Mouse (Mus musculus): ENCODE results near the gene Fbxl14. TPM values are rescaled to one million over a fixed set of nuclear protein-coding genes. Genes with fewer than 3 reads are reported as not detected.
A peak's percentile ranks its signal among the peaks of the same experiment; 100 is the strongest.

Gene Fbxl14
- polyA plus RNA-seq, 1 experiment from 2014 or later: 2.9 TPM

- ATAC-seq (ENCODE audit: low FRiP score, low TSS enrichment) (peak; percentile 51; the same call in 1 of the 2 replicates), DNase-seq (ENCODE audit: low spot score) (no peak)
- Histone ChIP-seq H3K4me3 (ENCODE audit: low read depth, low read length) (no peak overlapping the region), H3K9me3 (ENCODE audit: control insufficient read depth, low read length) (no peaks in the 10 kb centered on the region), H3K27me3 (ENCODE audit: control insufficient read depth, insufficient read depth, low read length) (no peaks in the 10 kb centered on the region), H3K9ac (ENCODE audit: low read length) (no peak overlapping the region), H3K36me3 (ENCODE audit: control insufficient read depth, insufficient read depth, low read length) (no peaks in the 10 kb centered on the region; the same call in 1 of the 2 replicates), H3K27ac (replicated peaks) (no peak overlapping the region), H3K4me1 (replicated peaks; ENCODE audit: control insufficient read depth, insufficient read depth) (0 out of 2 replicates have a peak, but pooled peaks cover under 1% of the 10 kb centered on the region), H3K4me2 (replicated peaks; ENCODE audit: low read depth) (no peak overlapping the region)
- 75% methylated on average over 7 of the region's 7 CpGs for WGBS
- no peak for TF ChIP-seq CTCF (IDR thresholded peaks at IDR 0.05; ENCODE audit: low read depth)
- no peak for TF ChIP-seq EP300 (optimal IDR thresholded peaks at IDR 0.05)
Measured at GRCm38 (mm10) chr6:119487085-119487458, 7.6 kb downstream of the Fbxl14 start.

GRCm38 (mm10) chr6:119487619-119488018, 8.2 kb downstream of the Fbxl14 start:
- 89% methylated on average over 9 of the region's 9 CpGs for WGBS
- Histone ChIP-seq H3K4me1 (replicated peaks; ENCODE audit: control insufficient read depth, insufficient read depth) (no peaks in the 10 kb centered on the region), H3K27me3 (ENCODE audit: control insufficient read depth, insufficient read depth, low read length) (no peaks in the 10 kb centered on the region), H3K4me2 (replicated peaks; ENCODE audit: low read depth) (no peak overlapping the region), H3K27ac (replicated peaks) (no peak overlapping the region), H3K9ac (ENCODE audit: low read length) (no peak overlapping the region), H3K4me3 (ENCODE audit: low read depth, low read length) (no peak overlapping the region), H3K9me3 (ENCODE audit: control insufficient read depth, low read length) (no peaks in the 10 kb centered on the region), H3K36me3 (ENCODE audit: control insufficient read depth, insufficient read depth, low read length) (no peaks in the 10 kb centered on the region; the same call in 1 of the 2 replicates)
- no peak for DNase-seq (ENCODE audit: low spot score)
- no peak for TF ChIP-seq CTCF (IDR thresholded peaks at IDR 0.05; ENCODE audit: low read depth)
- TF ChIP-seq EP300 (optimal IDR thresholded peaks at IDR 0.05): no peak
- ATAC-seq (ENCODE audit: low FRiP score, low TSS enrichment): no peak

- peak overlapping the region; percentile 37; the same call in 1 of the 2 replicates for H3K4me2 ChIP-seq (replicated peaks; ENCODE audit: low read depth)
Measured at GRCm38 (mm10) chr6:119489765-119490164, 10.3 kb downstream of the Fbxl14 start.

GRCm38 (mm10) chr6:119490549-119490948, 11.1 kb downstream of the Fbxl14 start:
- Histone ChIP-seq H3K4me2 (replicated peaks; ENCODE audit: low read depth) (peak overlapping the region; percentile 23; the same call in 1 of the 2 replicates), H3K4me1 (replicated peaks; ENCODE audit: control insufficient read depth, insufficient read depth) (no peaks in the 10 kb centered on the region), H3K27me3 (ENCODE audit: control insufficient read depth, insufficient read depth, low read length) (no peaks in the 10 kb centered on the region), H3K4me3 (ENCODE audit: low read depth, low read length) (no peak overlapping the region), H3K9ac (ENCODE audit: low read length) (peak overlapping the region; percentile 31; the same call in 1 of the 2 replicates), H3K9me3 (ENCODE audit: control insufficient read depth, low read length) (no peaks in the 10 kb centered on the region), H3K36me3 (ENCODE audit: control insufficient read depth, insufficient read depth, low read length) (no peaks in the 10 kb centered on the region), H3K27ac (replicated peaks) (no peak overlapping the region)
- DNase-seq (ENCODE audit: low spot score) (no peak), ATAC-seq (ENCODE audit: low FRiP score, low TSS enrichment) (no peak)
- TF ChIP-seq EP300 (optimal IDR thresholded peaks at IDR 0.05) (no peak), CTCF (IDR thresholded peaks at IDR 0.05; ENCODE audit: low read depth) (no peak)
- 47% methylated on average over 11 of the region's 11 CpGs for WGBS

More at GRCm38 (mm10) chr6:119489765-119490164, 10.3 kb downstream of the Fbxl14 start:
- Histone ChIP-seq H3K9me3 (ENCODE audit: control insufficient read depth, low read length) (no peaks in the 10 kb centered on the region), H3K36me3 (ENCODE audit: control insufficient read depth, insufficient read depth, low read length) (no peaks in the 10 kb centered on the region), H3K27me3 (ENCODE audit: control insufficient read depth, insufficient read depth, low read length) (no peaks in the 10 kb centered on the region), H3K27ac (replicated peaks) (no peak overlapping the region), H3K4me1 (replicated peaks; ENCODE audit: control insufficient read depth, insufficient read depth) (no peaks in the 10 kb centered on the region), H3K4me3 (ENCODE audit: low read depth, low read length) (no peak overlapping the region), H3K9ac (ENCODE audit: low read length) (no peak overlapping the region)
- peak; percentile 88 for TF ChIP-seq CTCF (IDR thresholded peaks at IDR 0.05; ENCODE audit: low read depth)
- TF ChIP-seq EP300 (optimal IDR thresholded peaks at IDR 0.05): no peak
- no peak for ATAC-seq (ENCODE audit: low FRiP score, low TSS enrichment)
- peak; percentile 49 for DNase-seq (ENCODE audit: low spot score)
- WGBS: 7% methylated on average over 5 of the region's 5 CpGs

- Histone ChIP-seq H3K9me3 (ENCODE audit: control insufficient read depth, low read length) (no peaks in the 10 kb centered on the region), H3K4me2 (replicated peaks; ENCODE audit: low read depth) (no peak overlapping the region), H3K4me3 (ENCODE audit: low read depth, low read length) (no peak overlapping the region), H3K27me3 (ENCODE audit: control insufficient read depth, insufficient read depth, low read length) (no peaks in the 10 kb centered on the region), H3K9ac (ENCODE audit: low read length) (no peak overlapping the region), H3K36me3 (ENCODE audit: control insufficient read depth, insufficient read depth, low read length) (no peaks in the 10 kb centered on the region), H3K27ac (replicated peaks) (no peak overlapping the region), H3K4me1 (replicated peaks; ENCODE audit: control insufficient read depth, insufficient read depth) (no peaks in the 10 kb centered on the region)
- ATAC-seq (ENCODE audit: low FRiP score, low TSS enrichment) (no peak), DNase-seq (ENCODE audit: low spot score) (no peak)
- TF ChIP-seq CTCF (IDR thresholded peaks at IDR 0.05; ENCODE audit: low read depth): no peak
- TF ChIP-seq EP300 (optimal IDR thresholded peaks at IDR 0.05): no peak
- WGBS: 67% methylated on average over 11 of the region's 11 CpGs
Measured at GRCm38 (mm10) chr6:119491006-119491405, 11.5 kb downstream of the Fbxl14 start.

- H3K27me3 ChIP-seq (ENCODE audit: control insufficient read depth, insufficient read depth, low read length): no peaks in the 10 kb centered on the region
- no peaks in the 10 kb centered on the region for H3K4me1 ChIP-seq (replicated peaks; ENCODE audit: control insufficient read depth, insufficient read depth)
- H3K27ac ChIP-seq (replicated peaks): no peak overlapping the region
- H3K4me2 ChIP-seq (replicated peaks; ENCODE audit: low read depth): no peak overlapping the region
- H3K9ac ChIP-seq (ENCODE audit: low read length): no peak overlapping the region
- 62% methylated on average over 9 of the region's 9 CpGs for WGBS
- no peak for DNase-seq (ENCODE audit: low spot score)
- no peak for ATAC-seq (ENCODE audit: low FRiP score, low TSS enrichment)
- no peaks in the 10 kb centered on the region for H3K36me3 ChIP-seq (ENCODE audit: control insufficient read depth, insufficient read depth, low read length)
- H3K4me3 ChIP-seq (ENCODE audit: low read depth, low read length): no peak overlapping the region
- H3K9me3 ChIP-seq (ENCODE audit: control insufficient read depth, low read length): no peaks in the 10 kb centered on the region
- TF ChIP-seq EP300 (optimal IDR thresholded peaks at IDR 0.05) (no peak), CTCF (IDR thresholded peaks at IDR 0.05; ENCODE audit: low read depth) (no peak)
Measured at GRCm38 (mm10) chr6:119491997-119492629, 12.6 kb downstream of the Fbxl14 start.

Measured in stomach, postnatal 0 days (tissue).